Mouse (Mus musculus) erythroblast, embryonic 14.5 days (primary cell): ENCODE data around the gene Adora3. TPM values are rescaled to one million over a fixed set of nuclear protein-coding genes. Genes with fewer than 3 reads are reported as not detected.

Source experiments
- H3K27me3 ChIP-seq: 2 replicates; pipeline ENCODE4 v1.6.1; 2012; ENCODE audit warnings: inconsistent platforms; ENCODE audit not compliant: control insufficient read depth
- H3K36me3 ChIP-seq: 2 replicates; pipeline ENCODE4 v1.6.1; 2012; ENCODE audit warnings: mild to moderate bottlenecking, inconsistent platforms; ENCODE audit not compliant: control insufficient read depth
- H3K4me1 ChIP-seq: 2 replicates; pipeline ENCODE4 v1.6.1; 2012; ENCODE audit warnings: inconsistent platforms; ENCODE audit not compliant: control insufficient read depth
- H3K4me3 ChIP-seq: replicated peaks from 2 replicates; pipeline ENCODE3; 2012; ENCODE audit warnings: moderate library complexity, mild to moderate bottlenecking, inconsistent platforms
- H3K9me3 ChIP-seq: 2 replicates; pipeline ENCODE4 v1.6.1; 2012; ENCODE audit warnings: low read length, inconsistent platforms, mixed read lengths; ENCODE audit not compliant: control insufficient read depth
- GATA1 ChIP-seq: IDR thresholded peaks from 2 replicates; pipeline ENCODE4 v1.6.1; 2012; ENCODE audit warnings: low read length, inconsistent platforms, mixed read lengths
- TAL1 ChIP-seq: IDR thresholded peaks from 3 replicates; pipeline ENCODE4 v1.6.1; 2012; ENCODE audit warnings: low read length, inconsistent platforms, mixed read lengths
- polyA plus RNA-seq: library from polyadenylated mRNA; stranded (reverse); fragments of >175 nt; gene quantifications from 2 replicates; pipeline ENCODE4 v1.2.3, GENCODE M21; 2012

Gene Adora3
- polyA plus RNA-seq, 1 experiment = not detected

GRCm38 (mm10) chr3:105931095-105931494, 60.4 kb downstream of the Adora3 start:
- no peak for TF ChIP-seq TAL1
- no peak for TF ChIP-seq GATA1
- Histone ChIP-seq H3K9me3 (no peaks in the 10 kb centered on the region), H3K36me3 (no peaks in the 10 kb centered on the region), H3K4me1 (peaks cover 4% of the 10 kb centered on the region), H3K4me3 (no peak overlapping the region), H3K27me3 (no peaks in the 10 kb centered on the region)

- Histone ChIP-seq H3K36me3 (peaks cover 7% of the 10 kb centered on the region), H3K4me1 (peaks cover 4% of the 10 kb centered on the region), H3K4me3 (no peak within 1 kb of the TSS), H3K27me3 (no peaks in the 10 kb centered on the region), H3K9me3 (no peaks in the 10 kb centered on the region)
- no peak for TF ChIP-seq TAL1
- no peak for TF ChIP-seq GATA1
Measured at GRCm38 (mm10) chr3:105932240-105933071, 61.8 kb downstream of the Adora3 start, which contains the start of gene I830077J02Rik. Gene I830077J02Rik (minus strand): TSS chr3:105932664.

- Histone ChIP-seq H3K4me3 (no peak overlapping the region), H3K9me3 (no peaks in the 10 kb centered on the region), H3K4me1 (peaks cover 4% of the 10 kb centered on the region; the same call in 1 of the 2 replicates), H3K27me3 (no peaks in the 10 kb centered on the region), H3K36me3 (peaks cover 12% of the 10 kb centered on the region)
- TF ChIP-seq GATA1 = no peak
- TF ChIP-seq TAL1 = no peak
Measured at GRCm38 (mm10) chr3:105933926-105934325, 63.3 kb downstream of the Adora3 start.

- H3K4me3 ChIP-seq = no peak overlapping the region
- H3K27me3 ChIP-seq = no peaks in the 10 kb centered on the region
- peaks cover 4% of the 10 kb centered on the region; the same call in 1 of the 2 replicates for H3K4me1 ChIP-seq
- peaks cover 18% of the 10 kb centered on the region for H3K36me3 ChIP-seq
- no peaks in the 10 kb centered on the region for H3K9me3 ChIP-seq
- TF ChIP-seq GATA1 = no peak
- TF ChIP-seq TAL1 = no peak
Measured at GRCm38 (mm10) chr3:105935033-105935432, 64.4 kb downstream of the Adora3 start.

GRCm38 (mm10) chr3:105936111-105936510, 65.5 kb downstream of the Adora3 start:
- peaks cover 4% of the 10 kb centered on the region; the same call in 1 of the 2 replicates for H3K4me1 ChIP-seq
- no peak for TF ChIP-seq TAL1
- TF ChIP-seq GATA1 = no peak
- no peak overlapping the region for H3K4me3 ChIP-seq
- H3K36me3 ChIP-seq = peaks cover 29% of the 10 kb centered on the region
- no peaks in the 10 kb centered on the region for H3K9me3 ChIP-seq
- H3K27me3 ChIP-seq = no peaks in the 10 kb centered on the region

- no peaks in the 10 kb centered on the region for H3K9me3 ChIP-seq
- H3K27me3 ChIP-seq = no peaks in the 10 kb centered on the region
- peaks cover 14% of the 10 kb centered on the region for H3K4me1 ChIP-seq
- no peak overlapping the region for H3K4me3 ChIP-seq
- no peak for TF ChIP-seq TAL1
- TF ChIP-seq GATA1 = no peak
- H3K36me3 ChIP-seq = peaks cover 100% of the 10 kb centered on the region
Measured at GRCm38 (mm10) chr3:105951348-105951747, 80.7 kb downstream of the Adora3 start.

GRCm38 (mm10) chr3:105957235-105957634, 86.6 kb downstream of the Adora3 start:
- Histone ChIP-seq H3K36me3 (peaks cover 71% of the 10 kb centered on the region), H3K9me3 (peaks cover 2% of the 10 kb centered on the region; the same call in 1 of the 2 replicates), H3K4me3 (peak overlapping the region; percentile 75), H3K4me1 (peaks cover 37% of the 10 kb centered on the region), H3K27me3 (no peaks in the 10 kb centered on the region)
- TF ChIP-seq TAL1 (no peak), GATA1 (no peak)

- H3K36me3 ChIP-seq = peaks cover 71% of the 10 kb centered on the region
- TF ChIP-seq GATA1 = no peak
- no peak for TF ChIP-seq TAL1
- peaks cover 2% of the 10 kb centered on the region; the same call in 1 of the 2 replicates for H3K9me3 ChIP-seq
- peaks cover 37% of the 10 kb centered on the region for H3K4me1 ChIP-seq
- H3K27me3 ChIP-seq = no peaks in the 10 kb centered on the region
- peak overlapping the region; percentile 75 for H3K4me3 ChIP-seq
Measured at GRCm38 (mm10) chr3:105958204-105958603, 87.5 kb downstream of the Adora3 start.

Other genes starting within 250 kb of the Adora3 start
- gene Ddx20, start 183.3 kb upstream of the Adora3 start, polyA plus RNA-seq = 0.23 and 0.36 TPM in 2 replicates
- 0.11 and 0.28 TPM in 2 replicates for gene Inka2, start 166.3 kb upstream of the Adora3 start, polyA plus RNA-seq
- gene Rap1a, start 69.5 kb upstream of the Adora3 start, polyA plus RNA-seq = 2.1 and 3.8 TPM in 2 replicates
- gene Tmigd3, start within 50 bp of the Adora3 start, polyA plus RNA-seq = not detected in 2 replicates
- gene I830077J02Rik, start 61.8 kb downstream of the Adora3 start, polyA plus RNA-seq = 0.01 TPM in 1 of 2 replicates, not detected in the other
- gene Wdr77, start 88.5 kb downstream of the Adora3 start, polyA plus RNA-seq = 1.0 and 1.1 TPM in 2 replicates
- gene Atp5f1, start 89.2 kb downstream of the Adora3 start, polyA plus RNA-seq = 23.2 and 25.2 TPM in 2 replicates
- not detected in 2 replicates for gene Ovgp1, start 102.9 kb downstream of the Adora3 start, polyA plus RNA-seq
- gene Pifo, start 143.8 kb downstream of the Adora3 start, polyA plus RNA-seq = not detected in 2 replicates
- not detected in 2 replicates for gene Chil5, start 162.0 kb downstream of the Adora3 start, polyA plus RNA-seq
- gene Chia1, start 242.4 kb downstream of the Adora3 start, polyA plus RNA-seq = not detected in 2 replicates